ENCODE assay signal across 10 mouse cellular contexts in genomic region chr11:117410059-117410458, GRCm38 (mm10).
DNase-seq lines count a peak whose midpoint lies in the region; ATAC-seq and TF ChIP-seq lines count a peak whose summit lies in the region.
"Had no signal": no experiment of that assay in that cellular context is flagged by ENCODE, and none has a peak within 500 bp of the region (broad histone marks: within the 10 kb centered on the region; RNA-seq: fewer than 3 reads in every experiment).

No protein-coding gene starts in this region.

- no peaks in the 10 kb centered on the region for H3K36me3 ChIP-seq in forebrain, embryonic 11.5 days (ENCODE audit: control insufficient read depth, insufficient read depth, low read length)
- no peaks in the 10 kb centered on the region for H3K36me3 ChIP-seq in intestine, postnatal 0 days (ENCODE audit: control insufficient read depth, insufficient read depth)

- DNase-seq in frontal cortex, postnatal 25 days (ENCODE audit: low spot score in 2 of 2): no peak
- peak; percentile 88 for DNase-seq in brain, adult 2 months (ENCODE audit: low read depth, low spot score)
- no peak for DNase-seq in forebrain, embryonic 11.5 days (ENCODE audit: low spot score)
- peak; percentile 45 to 57 for DNase-seq in layer of hippocampus, postnatal 36 days
- no peak for DNase-seq in thymus, postnatal 14 days
- no peak for DNase-seq in ovary, adult 18-20 months (ENCODE audit: low spot score)

- ATAC-seq in frontal cortex, adult (ENCODE audit: low TSS enrichment): peak; percentile 15; the same call in 1 of the 2 replicates
- no peak for ATAC-seq in forebrain, embryonic 11.5 days (replicated peaks; ENCODE audit: low FRiP score)
- ATAC-seq in intestine, postnatal 0 days: no peak

- no peaks in the 10 kb centered on the region for H3K9me3 ChIP-seq in forebrain, embryonic 11.5 days (ENCODE audit: control insufficient read depth, low read length)
- no peaks in the 10 kb centered on the region for H3K9me3 ChIP-seq in intestine, postnatal 0 days (ENCODE audit: control insufficient read depth)

- H3K27me3 ChIP-seq in forebrain, embryonic 11.5 days (ENCODE audit: control insufficient read depth, insufficient read depth, low read length): peaks cover 14% of the 10 kb centered on the region; the same call in 1 of the 2 replicates
- H3K27me3 ChIP-seq in intestine, postnatal 0 days (replicated peaks; ENCODE audit: control insufficient read depth, insufficient read depth, low read length): peaks cover 50% of the 10 kb centered on the region

- H3K4me2 ChIP-seq in forebrain, embryonic 11.5 days (ENCODE audit: low read depth, low read length, severe bottlenecking): peak overlapping the region; percentile 18; the same call in 1 of the 2 replicates
- H3K4me2 ChIP-seq in intestine, postnatal 0 days (replicated peaks; ENCODE audit: low read depth): no peak overlapping the region
- H3K4me2 ChIP-seq: heart, embryonic 11.5 days had no signal

- WGBS in forebrain, embryonic 11.5 days: 4% methylated on average over 6 of the region's 6 CpGs
- WGBS in intestine, postnatal 0 days: 28% methylated on average over 6 of the region's 6 CpGs

- peak overlapping the region; percentile 57 for H3K9ac ChIP-seq in forebrain, embryonic 11.5 days (ENCODE audit: low read length)
- H3K9ac ChIP-seq in intestine, postnatal 0 days (ENCODE audit: low read depth, low read length): no peak overlapping the region

- no peak overlapping the region for H3K4me3 ChIP-seq in forebrain, embryonic 11.5 days (ENCODE audit: low read depth, low read length)
- H3K4me3 ChIP-seq in intestine, postnatal 0 days (ENCODE audit: low read depth, low read length): no peak overlapping the region

- H3K4me1 ChIP-seq in forebrain, embryonic 11.5 days (replicated peaks; ENCODE audit: control insufficient read depth, insufficient read depth, low read length): peaks cover 36% of the 10 kb centered on the region
- H3K4me1 ChIP-seq in intestine, postnatal 0 days (replicated peaks; ENCODE audit: control insufficient read depth, insufficient read depth, low read length): peaks cover 7% of the 10 kb centered on the region; the same call in 1 of the 2 replicates

- TF ChIP-seq CTCF in intestine, postnatal 0 days (IDR thresholded peaks at IDR 0.05; ENCODE audit: low read depth): no peak

- H3K27ac ChIP-seq in forebrain, embryonic 11.5 days (ENCODE audit: low read depth, low read length): peak overlapping the region; percentile 59
- H3K27ac ChIP-seq in intestine, postnatal 0 days (ENCODE audit: low read depth, low read length): no peak overlapping the region
- H3K27ac ChIP-seq: macrophage had no signal

Comparison
In these comparisons a context has a peak if more than half of its experiments do, and no peak if none do; other contexts are left out.
1. DNase-seq: peak in brain, adult 2 months (single experiment) and layer of hippocampus, postnatal 36 days (2 of 2); none in frontal cortex, postnatal 25 days (0 of 2), forebrain, embryonic 11.5 days (single experiment), thymus, postnatal 14 days (single experiment) and ovary, adult 18-20 months (single experiment).